Mouse (Mus musculus) embryonic fibroblast, embryonic 13.5 days (primary cell): Measurements from ENCODE around the gene Pdcd7.

Experiments used
- CTCF ChIP-seq: IDR thresholded peaks from 2 replicates; pipeline ENCODE4 v1.5.1; 2011; ENCODE audit warnings: mild to moderate bottlenecking, control low read depth, low read length, moderate library complexity, borderline replicate concordance; ENCODE audit not compliant: insufficient read depth
- POLR2A ChIP-seq: IDR thresholded peaks from 2 replicates; pipeline ENCODE4 v1.6.1; 2011; ENCODE audit warnings: low read depth, mild to moderate bottlenecking, control low read depth, low read length, moderate library complexity

DNA sequence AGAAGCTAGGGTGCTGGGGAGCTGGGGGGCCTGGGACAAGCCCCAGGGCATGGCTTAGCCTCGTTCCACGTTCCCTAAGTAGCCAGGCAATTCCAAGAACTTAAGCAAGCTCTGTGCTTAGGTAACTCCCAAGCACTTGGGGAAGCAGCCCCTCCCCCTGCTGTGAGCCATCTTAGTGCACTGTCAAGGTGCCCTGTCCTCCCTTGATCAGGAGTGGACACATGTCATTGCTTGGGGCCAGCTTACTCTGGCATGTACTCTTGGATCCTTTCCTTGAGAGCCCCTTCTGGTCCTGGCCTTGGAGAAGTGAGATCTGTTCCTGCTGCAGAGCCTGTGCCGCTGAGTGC is 36.8 kb downstream of the Pdcd7 start:
- TF ChIP-seq CTCF = no peak
- no peak for TF ChIP-seq POLR2A
